Mouse (Mus musculus): ENCODE measurements around the gene Ehhadh. TPM values are rescaled to one million over a fixed set of nuclear protein-coding genes. Genes with fewer than 3 reads are reported as not detected.

The Ehhadh gene
- polyA plus RNA-seq, 1 experiment = 47.5 TPM

DNA sequence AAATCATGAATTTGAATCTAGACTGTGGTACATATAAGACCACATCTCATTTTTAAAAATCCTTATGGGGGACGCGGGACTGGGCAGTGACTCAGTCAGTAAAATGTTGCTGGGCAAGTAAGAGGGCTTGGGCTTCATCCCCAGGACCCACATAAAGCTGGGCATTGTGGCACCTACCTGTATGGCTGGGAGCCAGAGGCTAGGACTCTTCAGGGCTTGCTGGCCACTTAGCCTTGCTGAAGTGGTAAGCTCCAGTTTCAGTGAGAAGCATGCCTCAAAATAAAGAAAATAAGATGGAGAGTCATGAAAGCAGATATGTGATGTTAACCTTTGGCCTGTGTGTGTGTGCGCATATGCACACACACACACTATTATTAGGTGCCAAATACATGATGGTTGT lies 60.2 kb downstream of the Ehhadh start:
- Histone ChIP-seq H3K27ac (replicated peaks; ENCODE audit: low read depth, low read length) (no peak overlapping the region), H3K4me3 (ENCODE audit: insufficient read depth, low read depth, low read length) (no peak overlapping the region), H3K4me1 (ENCODE audit: control insufficient read depth, insufficient read depth, insufficient read length, low read length) (no peaks in the 10 kb centered on the region)

DNA sequence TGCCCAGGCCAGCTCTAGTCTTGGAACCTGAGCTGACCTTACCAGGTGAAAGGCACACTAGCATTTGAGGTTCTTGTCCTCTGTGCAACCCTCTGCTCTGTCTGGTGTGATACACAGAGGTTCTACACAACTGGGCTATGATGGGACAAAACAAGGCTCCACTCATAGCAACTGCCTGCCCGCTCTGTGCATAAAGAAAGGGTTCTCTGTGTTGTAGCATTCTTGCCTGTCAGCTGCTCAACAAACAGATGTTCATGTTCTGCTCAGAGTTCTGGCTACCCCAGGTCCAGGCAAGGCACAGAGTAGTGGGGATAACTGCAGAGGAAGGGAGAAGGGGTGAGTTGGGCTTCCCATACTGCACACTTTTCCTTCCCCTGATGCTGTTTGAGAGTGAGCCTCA lies 63.3 kb downstream of the Ehhadh start:
- no peak overlapping the region for H3K27ac ChIP-seq (replicated peaks; ENCODE audit: low read depth, low read length)
- no peaks in the 10 kb centered on the region for H3K4me1 ChIP-seq (ENCODE audit: control insufficient read depth, insufficient read depth, insufficient read length, low read length)
- H3K4me3 ChIP-seq (ENCODE audit: insufficient read depth, low read depth, low read length) = no peak overlapping the region

DNA sequence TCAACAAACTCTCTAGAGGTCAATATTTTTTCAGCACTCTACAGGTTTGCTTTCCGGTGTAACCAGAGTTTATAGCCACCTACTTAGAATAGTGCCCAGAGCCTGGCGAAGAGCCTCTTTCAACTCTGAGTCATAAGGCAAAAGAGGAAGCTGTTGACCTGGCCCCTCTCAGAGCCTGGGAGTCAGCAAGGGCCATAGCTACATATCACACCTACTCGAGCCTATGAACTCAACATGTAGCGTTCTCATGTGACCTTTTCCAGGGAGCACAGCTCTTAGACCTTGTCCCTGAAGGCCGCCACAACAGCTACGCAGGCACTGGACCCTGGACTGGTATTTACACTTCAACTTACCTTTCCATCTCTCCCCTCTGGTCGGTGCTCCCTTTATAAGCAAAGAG lies 67.8 kb downstream of the Ehhadh start:
- no peaks in the 10 kb centered on the region for H3K4me1 ChIP-seq (ENCODE audit: control insufficient read depth, insufficient read depth, insufficient read length, low read length)
- no peak overlapping the region for H3K27ac ChIP-seq (replicated peaks; ENCODE audit: low read depth, low read length)
- H3K4me3 ChIP-seq (ENCODE audit: insufficient read depth, low read depth, low read length) = no peak overlapping the region

DNA sequence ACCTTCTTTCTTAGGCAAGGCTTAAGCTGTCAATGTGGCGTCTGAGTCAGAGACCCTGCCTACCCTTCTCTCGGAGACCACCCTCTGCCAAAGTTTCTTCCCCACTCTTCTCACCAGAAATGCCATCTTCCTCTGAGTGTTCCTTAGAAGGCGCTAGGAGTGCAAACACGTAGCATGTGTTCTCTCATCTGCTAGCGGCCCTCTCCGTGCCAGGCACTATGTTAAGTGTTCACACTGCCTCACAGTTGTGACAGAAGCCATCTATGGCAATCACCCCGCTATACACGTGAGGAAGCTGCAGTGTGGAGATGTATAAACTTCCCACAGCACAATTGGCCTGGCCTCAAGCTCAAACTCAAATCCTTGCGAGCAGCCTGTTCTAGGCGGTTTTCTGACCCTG lies 73.1 kb downstream of the Ehhadh start:
- H3K4me1 ChIP-seq (ENCODE audit: control insufficient read depth, insufficient read depth, insufficient read length, low read length) = no peaks in the 10 kb centered on the region
- H3K27ac ChIP-seq (replicated peaks; ENCODE audit: low read depth, low read length) = no peak overlapping the region
- no peak overlapping the region for H3K4me3 ChIP-seq (ENCODE audit: insufficient read depth, low read depth, low read length)

Other genes starting within 250 kb of the Ehhadh start
- gene 2510009E07Rik, start 93.1 kb downstream of the Ehhadh start, polyA plus RNA-seq (2012; ENCODE audit: insufficient read depth, insufficient read length, missing spikeins) = 6.3 and 10.6 TPM in 2 replicates
- gene Map3k13, start 6.5 kb upstream of the Ehhadh start, polyA plus RNA-seq (2012; ENCODE audit: insufficient read depth, insufficient read length, missing spikeins) = 0.50 and 0.55 TPM in 2 replicates
- gene Tmem41a, start 159.7 kb upstream of the Ehhadh start, polyA plus RNA-seq (2012; ENCODE audit: insufficient read depth, insufficient read length, missing spikeins) = 16.1 and 20.4 TPM in 2 replicates
- gene Liph, start 207.9 kb upstream of the Ehhadh start, polyA plus RNA-seq (2012; ENCODE audit: insufficient read depth, insufficient read length, missing spikeins) = not detected in 2 replicates
- 23.1 and 23.3 TPM in 2 replicates for gene Senp2, start 221.7 kb upstream of the Ehhadh start, polyA plus RNA-seq (2012; ENCODE audit: insufficient read depth, insufficient read length, missing spikeins)

Data from brown adipose tissue, adult 24 weeks (tissue).